Mouse (Mus musculus): ENCODE measurements at regions not wholly inside any gene's neighbourhood (a gene's known extent, or its start where the extent isn't known, plus 50 kb on each side); places are given as distances from the start of the nearest gene placed in this dataset.

GRCm38 (mm10) chr4:124350361-124350760 is 260.2 kb downstream of the 3100002H09Rik start:
- H3K79me2 ChIP-seq (replicated peaks; ENCODE audit: control insufficient read depth, extremely low read depth, insufficient read depth, poor library complexity, severe bottlenecking): no peaks in the 10 kb centered on the region

DNA sequence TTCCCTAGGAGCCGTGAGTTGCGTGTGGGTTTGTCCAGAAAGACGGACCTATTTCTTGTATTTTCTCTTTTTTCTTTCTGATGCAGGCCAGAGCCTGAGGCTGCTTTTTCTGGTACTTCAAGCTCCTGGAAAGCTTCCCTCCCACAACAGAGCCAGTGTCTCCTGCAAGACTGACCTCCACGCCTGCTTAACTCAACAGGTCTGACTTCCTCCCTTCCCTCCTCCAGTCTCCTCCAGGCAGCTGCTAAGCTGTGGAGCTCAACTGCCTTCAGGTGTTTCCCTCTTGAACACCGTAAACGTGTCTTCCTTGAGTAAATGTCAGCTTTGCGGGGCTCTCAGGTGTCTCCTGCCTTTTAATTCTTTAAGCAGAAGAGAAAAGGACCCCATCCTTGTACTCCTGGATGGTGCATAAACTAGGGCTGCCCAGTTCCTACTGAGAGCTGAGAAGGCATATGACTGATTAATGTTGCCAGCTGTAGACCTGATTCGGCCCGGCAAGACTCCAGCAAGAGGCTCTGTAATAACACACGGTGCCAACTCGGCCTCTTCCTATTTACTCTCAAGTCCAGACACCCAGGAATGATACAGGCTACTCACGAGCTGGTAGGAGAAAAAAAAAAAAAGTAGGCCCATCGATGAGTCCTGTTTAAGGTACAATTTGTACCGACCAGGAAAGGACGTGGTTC is 260.9 kb downstream of the 3100002H09Rik start:
- Histone ChIP-seq H3K4me2 (ENCODE audit: insufficient read depth, low read depth, poor library complexity, severe bottlenecking) (no peak overlapping the region), H3K36me3 (replicated peaks in 1 of 2; ENCODE audit: control insufficient read depth in 1 of 2, insufficient read depth in 1 of 2, low read length in 1 of 2) (no peaks in the 10 kb centered on the region), H3K27me3 (replicated peaks) (peaks cover 62% of the 10 kb centered on the region), H3K4me3 (replicated peaks in 1 of 3; ENCODE audit: low read depth in 2 of 3, low read length in 2 of 3, poor library complexity in 1 of 3) (no peak overlapping the region), H3K4me1 (ENCODE audit: control insufficient read depth in 1 of 2, insufficient read depth in 2 of 2) (no peaks in the 10 kb centered on the region), H3K79me2 (replicated peaks; ENCODE audit: control insufficient read depth, extremely low read depth, insufficient read depth, poor library complexity, severe bottlenecking) (no peaks in the 10 kb centered on the region), H3K27ac (ENCODE audit: insufficient read depth, low read depth) (no peak overlapping the region), H3K9ac (ENCODE audit: insufficient read depth, low read depth) (no peak overlapping the region), H3K9me3 (replicated peaks; ENCODE audit: low read length) (no peaks in the 10 kb centered on the region)
- DNase-seq (ENCODE audit: extremely low read depth): no peak
- in situ Hi-C loops (cut with MboI; ENCODE audit: low pct_ligation_motif_present, low pct_unique_long_range_greater_than_20kb, low sequenced_read_pairs) (no loop called here), dilution Hi-C loops (cut with MboI; ENCODE audit: extremely low pct_ligation_motif_present, extremely low pct_unique_long_range_greater_than_20kb, low sequenced_read_pairs) (no loop called here)
- TF ChIP-seq POLR2AphosphoS2 (IDR thresholded peaks at IDR 0.05; ENCODE audit: low read depth, low read length): no peak
- TF ChIP-seq NRF1 (IDR thresholded peaks at IDR 0.05; ENCODE audit: low read depth, low read length): no peak
- TF ChIP-seq TBP (conservative IDR thresholded peaks at IDR 0.05; ENCODE audit: low read depth, low read length): no peak
- no peak for TF ChIP-seq TCF12 (IDR thresholded peaks at IDR 0.05; ENCODE audit: low read depth, low read length)
- no peak for TF ChIP-seq JUN (IDR thresholded peaks at IDR 0.05; ENCODE audit: insufficient read depth, low read depth, low read length)
- no peak for TF ChIP-seq SIN3A (IDR thresholded peaks at IDR 0.05; ENCODE audit: low read length)
- no peak for TF ChIP-seq MEF2A (IDR thresholded peaks at IDR 0.05; ENCODE audit: borderline replicate concordance, low read depth, low read length)
- TF ChIP-seq EP300 (IDR thresholded peaks at IDR 0.05; ENCODE audit: low read length): no peak
- no peak for TF ChIP-seq NELFE (IDR thresholded peaks at IDR 0.05; ENCODE audit: low read depth, low read length)
- TF ChIP-seq MXI1 (IDR thresholded peaks at IDR 0.05; ENCODE audit: low read depth, low read length): no peak
- TF ChIP-seq BHLHE40 (IDR thresholded peaks at IDR 0.05; ENCODE audit: low read depth, low read length): no peak
- TF ChIP-seq RAD21 (IDR thresholded peaks at IDR 0.05; ENCODE audit: low read depth, low read length): no peak

More at GRCm38 (mm10) chr4:124350361-124350760, 260.2 kb downstream of the 3100002H09Rik start:
- Histone ChIP-seq H3K27me3 (replicated peaks) (peaks cover 62% of the 10 kb centered on the region), H3K9me3 (replicated peaks; ENCODE audit: low read length) (no peaks in the 10 kb centered on the region), H3K4me3 (replicated peaks in 1 of 3; ENCODE audit: low read depth in 2 of 3, low read length in 2 of 3, poor library complexity in 1 of 3) (no peak overlapping the region), H3K27ac (ENCODE audit: insufficient read depth, low read depth) (no peak overlapping the region), H3K36me3 (replicated peaks in 1 of 2; ENCODE audit: control insufficient read depth in 1 of 2, insufficient read depth in 1 of 2, low read length in 1 of 2) (no peaks in the 10 kb centered on the region), H3K9ac (ENCODE audit: insufficient read depth, low read depth) (no peak overlapping the region), H3K4me1 (ENCODE audit: control insufficient read depth in 1 of 2, insufficient read depth in 2 of 2) (no peaks in the 10 kb centered on the region), H3K4me2 (ENCODE audit: insufficient read depth, low read depth, poor library complexity, severe bottlenecking) (no peak overlapping the region)
- dilution Hi-C loops (cut with MboI; ENCODE audit: extremely low pct_ligation_motif_present, extremely low pct_unique_long_range_greater_than_20kb, low sequenced_read_pairs) (no loop called here), in situ Hi-C loops (cut with MboI; ENCODE audit: low pct_ligation_motif_present, low pct_unique_long_range_greater_than_20kb, low sequenced_read_pairs) (no loop called here)
- TF ChIP-seq MEF2A (IDR thresholded peaks at IDR 0.05; ENCODE audit: borderline replicate concordance, low read depth, low read length) (no peak), HCFC1 (IDR thresholded peaks at IDR 0.05; ENCODE audit: low read depth, low read length) (no peak), E2F4 (IDR thresholded peaks at IDR 0.05; ENCODE audit: insufficient replicate concordance, low read depth, low read length) (no peak), PAX5 (IDR thresholded peaks at IDR 0.05; ENCODE audit: low read length) (no peak), RAD21 (IDR thresholded peaks at IDR 0.05; ENCODE audit: low read depth, low read length) (no peak), ZNF384 (IDR thresholded peaks at IDR 0.05; ENCODE audit: low read depth, low read length) (no peak), CTCF (conservative IDR thresholded peaks at IDR 0.05 in 1 of 2, IDR thresholded peaks at IDR 0.05 in 1 of 2; ENCODE audit: low read depth in 2 of 2, low read length in 2 of 2) (no peak), USF2 (conservative IDR thresholded peaks at IDR 0.05; ENCODE audit: low read depth, low read length) (no peak), CHD2 (IDR thresholded peaks at IDR 0.05; ENCODE audit: low read length) (no peak), UBTF (IDR thresholded peaks at IDR 0.05; ENCODE audit: low read depth, low read length) (no peak), IRF4 (IDR thresholded peaks at IDR 0.05; ENCODE audit: low read depth, low read length) (no peak), EP300 (IDR thresholded peaks at IDR 0.05; ENCODE audit: low read length) (no peak), RCOR1 (conservative IDR thresholded peaks at IDR 0.05; ENCODE audit: low read depth, low read length) (no peak), SIN3A (IDR thresholded peaks at IDR 0.05; ENCODE audit: low read length) (no peak), MYC (IDR thresholded peaks at IDR 0.05; ENCODE audit: low read depth, low read length) (no peak), JUN (IDR thresholded peaks at IDR 0.05; ENCODE audit: insufficient read depth, low read depth, low read length) (no peak), MAFK (IDR thresholded peaks at IDR 0.05; ENCODE audit: insufficient replicate concordance, low read length) (no peak), ZC3H11A (IDR thresholded peaks at IDR 0.05; ENCODE audit: low read depth, low read length) (no peak)
- DNase-seq (ENCODE audit: extremely low read depth): no peak

Data from CH12.LX (cell line).